Mouse (Mus musculus) stomach, postnatal 0 days (tissue): ENCODE data around the gene Tmem81. TPM values are rescaled to one million over a fixed set of nuclear protein-coding genes. Genes with fewer than 3 reads are reported as not detected.

Experiments
- ATAC-seq: fragments of 200-750 bp; cut with Nextera tagmentation; 2 replicates; pipeline ENCODE4 v1.8.0; 2017; ENCODE audit not compliant: low FRiP score, low TSS enrichment
- DNase-seq: peaks from one replicate; pipeline ENCODE4 v3.0.0-alpha.2; 2016; ENCODE audit warnings: low spot score
- H3K27ac ChIP-seq: fragments of 300-500 bp; sonication (generic); replicated peaks from 2 replicates; pipeline ENCODE4 v1.5.1; 2014; ENCODE audit warnings: mild to moderate bottlenecking, control low read depth
- H3K27me3 ChIP-seq: fragments of 300-500 bp; sonication (generic); 2 replicates; pipeline ENCODE4 v1.6.1; 2014; ENCODE audit warnings: low read length; ENCODE audit not compliant: control insufficient read depth, insufficient read depth
- H3K36me3 ChIP-seq: fragments of 300-500 bp; sonication (generic); 2 replicates; pipeline ENCODE4 v1.6.1; 2014; ENCODE audit warnings: low read length, mixed read lengths; ENCODE audit not compliant: control insufficient read depth, insufficient read depth
- H3K4me1 ChIP-seq: fragments of 300-500 bp; sonication (generic); replicated peaks from 2 replicates; pipeline ENCODE4 v1.6.1; 2014; ENCODE audit warnings: antibody characterized with exemption; ENCODE audit not compliant: control insufficient read depth, insufficient read depth
- H3K4me2 ChIP-seq: fragments of 300-500 bp; sonication (generic); replicated peaks from 2 replicates; pipeline ENCODE4 v1.6.1; 2014; ENCODE audit warnings: low read depth, mild to moderate bottlenecking, control low read depth, moderate library complexity
- H3K4me3 ChIP-seq: fragments of 300-500 bp; sonication (generic); 2 replicates; pipeline ENCODE4 v1.5.1; 2014; ENCODE audit warnings: low read depth, low read length, control low read depth
- H3K9ac ChIP-seq: fragments of 300-500 bp; sonication (generic); 2 replicates; pipeline ENCODE4 v1.6.1; 2014; ENCODE audit warnings: mild to moderate bottlenecking, low read length, control low read depth, mixed read lengths
- H3K9me3 ChIP-seq: fragments of 300-500 bp; sonication (generic); 2 replicates; pipeline ENCODE4 v1.6.1; 2016; ENCODE audit warnings: low read length; ENCODE audit not compliant: control insufficient read depth
- CTCF ChIP-seq: IDR thresholded peaks from 2 replicates; pipeline ENCODE4 v1.5.1; 2016; ENCODE audit warnings: antibody characterized with exemption, low read depth, mild to moderate bottlenecking, moderate library complexity
- EP300 ChIP-seq: optimal IDR thresholded peaks from 2 replicates; pipeline ENCODE3; 2016; ENCODE audit warnings: antibody characterized with exemption
- WGBS: fragments of 180-500 bp; shearing (Covaris S2); extraction: QIAGEN DNeasy Blood & Tissue Kit; methylation state at CpG from one replicate; pipeline ENCODE4 v1.1.7; 2014; 5-methylcytosine and 5-hydroxymethylcytosine counted together
- polyA plus RNA-seq: library from polyadenylated mRNA; unstranded; fragments of >200 nt; fragmentation: Nextera tagmentation; extraction: Ambion mirVana; gene quantifications from 2 replicates; pipeline ENCODE4 v1.2.1, GENCODE M21; 2015

Gene Tmem81
- polyA plus RNA-seq, 1 experiment from 2014 or later, result 0.76 TPM

GRCm38 (mm10) chr1:132509771-132510170 is 3.7 kb downstream of the Tmem81 start:
- ATAC-seq (no peak), DNase-seq (no peak)
- TF ChIP-seq CTCF (no peak), EP300 (no peak)
- no peak overlapping the region for H3K27ac ChIP-seq
- H3K9ac ChIP-seq, result no peak overlapping the region
- H3K9me3 ChIP-seq, result no peaks in the 10 kb centered on the region
- peaks cover 18% of the 10 kb centered on the region for H3K36me3 ChIP-seq
- H3K4me2 ChIP-seq, result no peak overlapping the region
- 74% methylated on average over 5 of the region's 5 CpGs for WGBS
- H3K4me1 ChIP-seq, result no peaks in the 10 kb centered on the region
- H3K27me3 ChIP-seq, result no peaks in the 10 kb centered on the region
- H3K4me3 ChIP-seq, result no peak overlapping the region

DNA sequence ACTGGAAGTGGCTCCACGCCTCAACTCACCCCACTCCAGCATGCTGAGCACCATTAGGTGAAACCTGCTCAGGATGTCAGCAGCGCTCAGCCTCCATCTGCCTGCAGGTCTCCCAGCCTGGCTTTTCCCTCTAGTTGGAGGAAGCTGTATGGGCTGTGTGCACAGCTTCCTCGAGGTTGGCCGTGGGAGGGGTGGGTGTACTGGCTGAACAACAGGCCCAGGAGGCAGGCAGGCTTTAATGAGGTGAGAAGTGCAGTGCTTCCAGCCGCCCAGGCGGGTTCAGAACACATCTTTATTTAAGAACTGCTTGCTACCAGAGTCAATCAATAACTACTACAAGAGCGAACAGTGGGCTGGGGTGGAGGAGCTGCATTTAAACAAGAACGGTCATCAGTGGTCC is 5.5 kb downstream of the Tmem81 start:
- H3K27ac ChIP-seq, result no peak overlapping the region
- peaks cover 10% of the 10 kb centered on the region for H3K36me3 ChIP-seq
- ATAC-seq (no peak; the same call in 1 of the 2 replicates), DNase-seq (no peak)
- H3K4me2 ChIP-seq, result no peak overlapping the region
- TF ChIP-seq CTCF (no peak), EP300 (no peak)
- H3K9me3 ChIP-seq, result no peaks in the 10 kb centered on the region
- H3K9ac ChIP-seq, result no peak overlapping the region
- H3K27me3 ChIP-seq, result no peaks in the 10 kb centered on the region
- WGBS, result 44% methylated on average over 8 of the region's 8 CpGs
- H3K4me3 ChIP-seq, result no peak overlapping the region
- no peaks in the 10 kb centered on the region for H3K4me1 ChIP-seq

GRCm38 (mm10) chr1:132512106-132512505 is 6.1 kb downstream of the Tmem81 start:
- H3K4me1 ChIP-seq, result no peaks in the 10 kb centered on the region
- WGBS, result 73% methylated on average over 8 of the region's 8 CpGs
- TF ChIP-seq CTCF, result no peak
- no peak for TF ChIP-seq EP300
- H3K4me2 ChIP-seq, result no peak overlapping the region
- peaks cover 5% of the 10 kb centered on the region for H3K36me3 ChIP-seq
- H3K9me3 ChIP-seq, result no peaks in the 10 kb centered on the region
- H3K9ac ChIP-seq, result no peak overlapping the region
- no peak overlapping the region for H3K4me3 ChIP-seq
- no peak for ATAC-seq
- no peaks in the 10 kb centered on the region for H3K27me3 ChIP-seq
- H3K27ac ChIP-seq, result no peak overlapping the region
- DNase-seq, result no peak

DNA sequence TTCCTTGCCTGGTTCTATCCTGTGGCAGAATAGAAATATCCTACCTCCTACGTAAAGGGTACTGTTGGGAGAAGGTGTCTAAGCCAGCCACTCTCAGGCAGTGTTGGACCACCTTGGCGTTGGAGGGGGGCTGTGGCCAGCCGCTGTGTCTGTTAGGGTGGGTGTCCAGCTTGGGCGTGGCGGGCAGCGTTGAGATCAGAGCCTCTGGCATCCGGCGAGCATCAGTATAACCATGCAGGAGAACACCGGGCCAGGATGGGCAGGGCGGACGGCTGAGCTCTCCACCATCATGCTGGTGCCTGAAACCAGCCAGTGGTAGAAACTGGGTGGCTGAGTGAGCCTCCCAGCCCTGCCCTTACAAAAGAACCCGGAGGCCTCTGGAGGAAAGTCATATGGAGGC is 9.3 kb downstream of the Tmem81 start:
- no peak for DNase-seq
- Histone ChIP-seq H3K9ac (no peak overlapping the region), H3K9me3 (no peaks in the 10 kb centered on the region), H3K4me1 (no peaks in the 10 kb centered on the region), H3K27me3 (no peaks in the 10 kb centered on the region), H3K27ac (no peak overlapping the region), H3K4me2 (no peak overlapping the region), H3K36me3 (no peaks in the 10 kb centered on the region), H3K4me3 (no peak overlapping the region)
- 90% methylated on average over 12 of the region's 12 CpGs for WGBS
- no peak for ATAC-seq
- TF ChIP-seq EP300 (no peak), CTCF (no peak)

DNA sequence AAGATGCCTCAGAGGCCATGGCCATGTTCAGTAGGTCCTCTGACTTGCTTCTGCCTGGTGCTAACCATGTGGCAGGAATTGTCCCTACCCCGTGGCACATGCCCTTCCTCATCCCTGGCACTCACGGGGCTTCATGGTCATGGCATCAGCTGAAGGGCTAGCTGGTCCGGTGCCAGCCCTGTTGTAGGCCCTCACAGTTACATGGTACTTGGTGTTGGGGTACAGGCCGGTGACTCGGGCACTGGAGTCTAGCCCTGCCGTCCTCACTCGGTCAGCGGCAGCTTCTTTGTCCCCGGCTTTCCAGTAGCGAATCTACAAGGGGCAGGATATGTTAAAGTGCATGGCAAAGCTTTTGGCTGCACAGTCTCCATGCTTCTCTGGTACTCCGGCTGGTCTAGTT is 10.7 kb downstream of the Tmem81 start:
- ATAC-seq (no peak), DNase-seq (no peak)
- Histone ChIP-seq H3K4me2 (no peak overlapping the region), H3K4me3 (no peak overlapping the region), H3K27me3 (no peaks in the 10 kb centered on the region), H3K9me3 (no peaks in the 10 kb centered on the region), H3K9ac (no peak overlapping the region), H3K4me1 (no peaks in the 10 kb centered on the region), H3K36me3 (no peaks in the 10 kb centered on the region), H3K27ac (no peak overlapping the region)
- no peak for TF ChIP-seq CTCF
- no peak for TF ChIP-seq EP300
- WGBS, result 88% methylated on average over 11 of the region's 11 CpGs

GRCm38 (mm10) chr1:132518621-132519020 is 12.6 kb downstream of the Tmem81 start:
- no peak for DNase-seq
- no peak overlapping the region for H3K4me2 ChIP-seq
- no peaks in the 10 kb centered on the region for H3K4me1 ChIP-seq
- no peak overlapping the region for H3K9ac ChIP-seq
- H3K27ac ChIP-seq, result no peak overlapping the region
- H3K9me3 ChIP-seq, result no peaks in the 10 kb centered on the region
- no peak overlapping the region for H3K4me3 ChIP-seq
- WGBS, result 84% methylated on average over 18 of the region's 18 CpGs
- H3K27me3 ChIP-seq, result no peaks in the 10 kb centered on the region
- no peak for ATAC-seq
- TF ChIP-seq EP300, result no peak
- TF ChIP-seq CTCF, result no peak
- H3K36me3 ChIP-seq, result no peaks in the 10 kb centered on the region
